Mouse (Mus musculus): ENCODE measurements around the gene Nrip1. TPM values are rescaled to one million over a fixed set of nuclear protein-coding genes. Genes with fewer than 3 reads are reported as not detected.

The Nrip1 gene
- polyA plus RNA-seq, 1 experiment from 2014 or later: 34.0 TPM

- whole genome bisulfite sequencing: 89% methylated on average over 8 of the region's 8 CpGs
Observed at GRCm38 (mm10) chr16:76280365-76280764, 93.3 kb downstream of the Nrip1 start.

GRCm38 (mm10) chr16:76276271-76276670 lies 97.4 kb downstream of the Nrip1 start:
- Histone ChIP-seq H3K4me3 (no peak overlapping the region), H3K9ac (no peak overlapping the region), H3K9me3 (replicated peaks) (no peaks in the 10 kb centered on the region), H3K27me3 (no peaks in the 10 kb centered on the region), H3K27ac (no peak overlapping the region), H3K4me1 (no peaks in the 10 kb centered on the region), H3K36me3 (no peaks in the 10 kb centered on the region), H3K4me2 (replicated peaks) (no peak overlapping the region)
- 85% methylated on average over 3 of the region's 3 CpGs for WGBS
- no peak for ATAC-seq (ENCODE audit: low FRiP score)

More at GRCm38 (mm10) chr16:76280365-76280764, 93.3 kb downstream of the Nrip1 start:
- H3K27ac ChIP-seq: no peak overlapping the region
- H3K27me3 ChIP-seq: no peaks in the 10 kb centered on the region
- H3K9ac ChIP-seq: no peak overlapping the region
- no peaks in the 10 kb centered on the region for H3K9me3 ChIP-seq (replicated peaks)
- H3K4me3 ChIP-seq: no peak overlapping the region
- no peak overlapping the region for H3K4me2 ChIP-seq (replicated peaks)
- no peaks in the 10 kb centered on the region for H3K36me3 ChIP-seq
- H3K4me1 ChIP-seq: no peaks in the 10 kb centered on the region
- no peak for ATAC-seq (ENCODE audit: low FRiP score)

GRCm38 (mm10) chr16:76275584-76275983 lies 98.0 kb downstream of the Nrip1 start:
- Histone ChIP-seq H3K4me3 (no peak overlapping the region), H3K9me3 (replicated peaks) (no peaks in the 10 kb centered on the region), H3K27me3 (no peaks in the 10 kb centered on the region), H3K36me3 (no peaks in the 10 kb centered on the region), H3K9ac (no peak overlapping the region), H3K4me1 (no peaks in the 10 kb centered on the region), H3K4me2 (replicated peaks) (no peak overlapping the region), H3K27ac (no peak overlapping the region)
- WGBS: 93% methylated on average over 3 of the region's 3 CpGs
- ATAC-seq (ENCODE audit: low FRiP score): no peak

- H3K4me1 ChIP-seq: no peaks in the 10 kb centered on the region
- H3K9ac ChIP-seq: no peak overlapping the region
Observed at GRCm38 (mm10) chr16:76275166-76275565, 98.5 kb downstream of the Nrip1 start.

GRCm38 (mm10) chr16:76266635-76267268 lies 106.9 kb downstream of the Nrip1 start:
- H3K27ac ChIP-seq: no peak overlapping the region
- H3K9ac ChIP-seq: no peak overlapping the region
- H3K36me3 ChIP-seq: no peaks in the 10 kb centered on the region
- WGBS: 82% methylated on average over 9 of the region's 9 CpGs
- no peaks in the 10 kb centered on the region for H3K9me3 ChIP-seq (replicated peaks)
- no peak for ATAC-seq (ENCODE audit: low FRiP score)
- no peaks in the 10 kb centered on the region for H3K27me3 ChIP-seq
- no peaks in the 10 kb centered on the region for H3K4me1 ChIP-seq
- no peak overlapping the region for H3K4me2 ChIP-seq (replicated peaks)
- no peak overlapping the region for H3K4me3 ChIP-seq

More at GRCm38 (mm10) chr16:76275166-76275565, 98.5 kb downstream of the Nrip1 start:
- Histone ChIP-seq H3K27ac (no peak overlapping the region), H3K9me3 (replicated peaks) (no peaks in the 10 kb centered on the region), H3K36me3 (no peaks in the 10 kb centered on the region), H3K27me3 (no peaks in the 10 kb centered on the region), H3K4me2 (replicated peaks) (no peak overlapping the region), H3K4me3 (no peak overlapping the region)
- no peak for ATAC-seq (ENCODE audit: low FRiP score)
- WGBS: 80% methylated on average over 7 of the region's 7 CpGs

- no peak for ATAC-seq (ENCODE audit: low FRiP score)
- 13% methylated on average over 2 of the region's 2 CpGs for WGBS
- no peak overlapping the region for H3K4me3 ChIP-seq
- no peak overlapping the region for H3K4me2 ChIP-seq (replicated peaks)
- H3K9me3 ChIP-seq (replicated peaks): no peaks in the 10 kb centered on the region
- no peak overlapping the region for H3K9ac ChIP-seq
- H3K4me1 ChIP-seq: no peaks in the 10 kb centered on the region
- H3K36me3 ChIP-seq: no peaks in the 10 kb centered on the region
- no peak overlapping the region for H3K27ac ChIP-seq
- H3K27me3 ChIP-seq: no peaks in the 10 kb centered on the region
Observed at GRCm38 (mm10) chr16:76265874-76266273, 107.8 kb downstream of the Nrip1 start.

GRCm38 (mm10) chr16:76265301-76265700 lies 108.3 kb downstream of the Nrip1 start:
- Histone ChIP-seq H3K4me3 (no peak overlapping the region), H3K4me2 (replicated peaks) (no peak overlapping the region), H3K9me3 (replicated peaks) (no peaks in the 10 kb centered on the region), H3K9ac (no peak overlapping the region), H3K27ac (no peak overlapping the region), H3K36me3 (no peaks in the 10 kb centered on the region), H3K4me1 (no peaks in the 10 kb centered on the region), H3K27me3 (no peaks in the 10 kb centered on the region)
- 80% methylated on average over 6 of the region's 6 CpGs for WGBS
- ATAC-seq (ENCODE audit: low FRiP score): no peak

- H3K4me2 ChIP-seq (replicated peaks): no peak overlapping the region
- H3K9me3 ChIP-seq (replicated peaks): no peaks in the 10 kb centered on the region
- no peak for ATAC-seq (ENCODE audit: low FRiP score)
- no peak overlapping the region for H3K27ac ChIP-seq
- H3K4me1 ChIP-seq: no peaks in the 10 kb centered on the region
- WGBS: 79% methylated on average over 3 of the region's 4 CpGs
- H3K9ac ChIP-seq: no peak overlapping the region
- no peaks in the 10 kb centered on the region for H3K36me3 ChIP-seq
- H3K4me3 ChIP-seq: no peak overlapping the region
- H3K27me3 ChIP-seq: no peaks in the 10 kb centered on the region
Observed at GRCm38 (mm10) chr16:76263393-76263792, 110.2 kb downstream of the Nrip1 start.

- Histone ChIP-seq H3K4me3 (no peak overlapping the region), H3K27ac (no peak overlapping the region), H3K9me3 (replicated peaks) (no peaks in the 10 kb centered on the region), H3K9ac (no peak overlapping the region), H3K36me3 (no peaks in the 10 kb centered on the region), H3K27me3 (no peaks in the 10 kb centered on the region), H3K4me2 (replicated peaks) (no peak overlapping the region), H3K4me1 (no peaks in the 10 kb centered on the region)
- WGBS: 81% methylated on average over 6 of the region's 6 CpGs
- no peak for ATAC-seq (ENCODE audit: low FRiP score)
Observed at GRCm38 (mm10) chr16:76260296-76260695, 113.3 kb downstream of the Nrip1 start.

GRCm38 (mm10) chr16:76251826-76252225 lies 121.8 kb downstream of the Nrip1 start:
- Histone ChIP-seq H3K4me3 (no peak overlapping the region), H3K9ac (no peak overlapping the region), H3K36me3 (no peaks in the 10 kb centered on the region), H3K4me1 (no peaks in the 10 kb centered on the region), H3K27me3 (no peaks in the 10 kb centered on the region), H3K4me2 (replicated peaks) (no peak overlapping the region), H3K27ac (no peak overlapping the region), H3K9me3 (replicated peaks) (no peaks in the 10 kb centered on the region)
- no peak for ATAC-seq (ENCODE audit: low FRiP score)
- 74% methylated on average over 10 of the region's 10 CpGs for WGBS

- Histone ChIP-seq H3K9ac (no peak overlapping the region), H3K4me1 (no peaks in the 10 kb centered on the region), H3K9me3 (replicated peaks) (no peaks in the 10 kb centered on the region), H3K4me3 (no peak overlapping the region), H3K36me3 (no peaks in the 10 kb centered on the region), H3K27ac (no peak overlapping the region), H3K27me3 (no peaks in the 10 kb centered on the region), H3K4me2 (replicated peaks) (no peak overlapping the region)
- ATAC-seq (ENCODE audit: low FRiP score): no peak
- 89% methylated on average over 18 of the region's 18 CpGs for WGBS
Observed at GRCm38 (mm10) chr16:76249345-76250091, 124.1 kb downstream of the Nrip1 start.

GRCm38 (mm10) chr16:76242850-76243249 lies 130.8 kb downstream of the Nrip1 start:
- 90% methylated on average over 2 of the region's 2 CpGs for WGBS
- ATAC-seq (ENCODE audit: low FRiP score): no peak
- no peak overlapping the region for H3K4me3 ChIP-seq
- H3K4me1 ChIP-seq: no peaks in the 10 kb centered on the region
- no peaks in the 10 kb centered on the region for H3K36me3 ChIP-seq
- no peak overlapping the region for H3K4me2 ChIP-seq (replicated peaks)
- H3K27ac ChIP-seq: no peak overlapping the region
- H3K9ac ChIP-seq: no peak overlapping the region
- H3K27me3 ChIP-seq: no peaks in the 10 kb centered on the region
- H3K9me3 ChIP-seq (replicated peaks): no peaks in the 10 kb centered on the region

GRCm38 (mm10) chr16:76241266-76241665 lies 132.4 kb downstream of the Nrip1 start:
- no peaks in the 10 kb centered on the region for H3K36me3 ChIP-seq
- H3K4me1 ChIP-seq: no peaks in the 10 kb centered on the region
- no peaks in the 10 kb centered on the region for H3K9me3 ChIP-seq (replicated peaks)
- no peak overlapping the region for H3K9ac ChIP-seq
- no peak overlapping the region for H3K27ac ChIP-seq
- no peak overlapping the region for H3K4me3 ChIP-seq
- H3K27me3 ChIP-seq: no peaks in the 10 kb centered on the region
- 78% methylated on average over 4 of the region's 4 CpGs for WGBS
- no peak for ATAC-seq (ENCODE audit: low FRiP score)
- H3K4me2 ChIP-seq (replicated peaks): no peak overlapping the region

All from hindbrain, embryonic 12.5 days (tissue).